Mouse (Mus musculus): Measurements from ENCODE around the gene Chd3. TPM values are rescaled to one million over a fixed set of nuclear protein-coding genes. Genes with fewer than 3 reads are reported as not detected.
"Not testable (repeated sequence)": the region's sequence is repeated elsewhere in the genome, so short reads cannot be mapped to it uniquely, and the experiment has no call there.

The Chd3 gene
- polyA plus RNA-seq, 1 experiment from 2014 or later, result 98.3 TPM

DNA sequence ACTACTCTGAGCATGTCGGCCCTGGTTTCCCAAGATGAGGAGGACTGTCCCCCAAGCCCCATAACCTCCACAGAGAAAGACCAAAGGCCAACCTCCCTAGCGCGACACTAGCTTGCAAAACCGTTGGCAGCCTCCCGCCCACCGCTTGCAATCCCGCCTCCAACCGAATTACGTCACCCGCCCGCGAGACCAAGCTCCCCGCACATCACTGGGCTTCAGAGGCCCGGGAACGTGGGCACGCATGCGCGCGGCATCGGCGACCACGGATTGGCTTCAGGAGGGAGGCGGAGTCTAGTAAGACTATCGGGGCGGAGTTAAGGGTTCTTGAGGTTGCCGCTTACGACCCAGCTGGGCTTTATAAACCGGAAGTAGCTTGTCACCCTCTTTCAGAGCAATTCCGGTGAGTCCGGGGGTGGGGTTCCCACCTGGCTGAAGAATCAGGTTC lies 45.5 kb downstream of the Chd3 start, which contains the start of the genes Cntrob and Trappc1:
Gene Cntrob, minus strand, starts transcription at position 109 of the 445 bp plus-strand sequence.
Gene Trappc1, plus strand, starts transcription at position 314 of the 445 bp plus-strand sequence.
- peaks cover 21% of the 10 kb centered on the region for H3K36me3 ChIP-seq (replicated peaks)
- H3K4me2 ChIP-seq, result peak within 1 kb of the TSS; percentile 79
- peak within 1 kb of the TSS; percentile 62 for H3K4me3 ChIP-seq (replicated peaks)
- peaks cover 51% of the 10 kb centered on the region for H3K4me1 ChIP-seq
- peak within 1 kb of the TSS; percentile 91 for H3K27ac ChIP-seq
- ATAC-seq (ENCODE audit: low FRiP score), result peak; percentile 96
- H3K9me3 ChIP-seq, result no peaks in the 10 kb centered on the region
- under 1% methylated on average over 30 of the region's 30 CpGs for WGBS
- peaks cover 24% of the 10 kb centered on the region for H3K27me3 ChIP-seq
- H3K9ac ChIP-seq, result peak within 1 kb of the TSS; percentile 85

DNA sequence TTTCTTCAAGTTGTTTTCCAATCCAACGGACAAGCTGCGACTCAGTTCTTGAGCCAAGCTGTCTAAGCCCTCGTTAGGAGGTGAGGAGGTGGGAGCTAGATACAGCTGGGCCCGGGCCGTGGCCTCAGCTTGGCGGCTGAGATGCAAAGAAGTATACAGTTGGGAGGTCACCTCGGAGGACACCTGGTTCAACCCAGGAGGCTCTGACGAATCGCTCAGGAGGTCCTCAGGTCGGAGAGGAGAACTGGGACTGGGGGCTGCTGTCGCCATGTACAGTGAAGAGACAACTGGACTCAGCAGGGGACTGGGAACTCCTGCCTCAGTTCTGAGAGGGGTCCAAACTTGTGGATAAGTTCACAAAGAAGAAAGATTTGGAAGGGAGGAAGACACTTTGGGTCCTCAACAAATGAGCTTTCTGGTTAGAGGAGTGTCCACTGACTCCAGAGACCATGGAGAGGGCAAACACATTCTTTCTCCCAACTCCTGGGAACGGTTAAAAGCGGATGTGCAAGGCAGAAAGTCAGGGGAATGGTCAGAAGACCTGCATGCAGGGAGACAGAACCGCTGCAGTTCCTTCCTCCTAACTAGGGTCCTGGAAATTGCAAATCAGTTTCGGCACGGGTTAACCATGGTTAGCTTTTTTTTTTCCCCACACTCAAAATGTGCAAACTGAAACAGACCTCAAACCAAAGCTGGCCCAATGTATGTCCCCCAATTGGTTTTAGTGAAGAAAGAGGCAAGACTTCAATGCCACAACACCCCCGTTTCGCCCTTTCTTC lies 46.3 kb downstream of the Chd3 start:
- Histone ChIP-seq H3K4me3 (replicated peaks) (peak overlapping the region; percentile 62), H3K9me3 (no peaks in the 10 kb centered on the region), H3K27ac (peak overlapping the region; percentile 91), H3K4me2 (peak overlapping the region; percentile 79), H3K4me1 (peaks cover 51% of the 10 kb centered on the region), H3K36me3 (replicated peaks) (peaks cover 28% of the 10 kb centered on the region), H3K27me3 (peaks cover 16% of the 10 kb centered on the region), H3K9ac (peak overlapping the region; percentile 85)
- 15% methylated on average over 18 of the region's 18 CpGs for WGBS
- ATAC-seq (ENCODE audit: low FRiP score), result no peak

GRCm38 (mm10) chr11:69322010-69322409 lies 47.2 kb downstream of the Chd3 start:
- Histone ChIP-seq H3K36me3 (replicated peaks) (peaks cover 36% of the 10 kb centered on the region), H3K9ac (peak overlapping the region; percentile 85), H3K4me2 (peak overlapping the region; percentile 79), H3K4me1 (peaks cover 48% of the 10 kb centered on the region), H3K27ac (0 out of 2 replicates have a peak overlapping the region, but pooled peaks have one; percentile 1), H3K27me3 (peaks cover 7% of the 10 kb centered on the region), H3K9me3 (no peaks in the 10 kb centered on the region), H3K4me3 (replicated peaks) (peak overlapping the region; percentile 62)
- ATAC-seq (ENCODE audit: low FRiP score), result no peak
- WGBS, result 59% methylated on average over 6 of the region's 6 CpGs

GRCm38 (mm10) chr11:69321580-69321979 lies 47.6 kb downstream of the Chd3 start:
- WGBS, result 96% methylated on average over 6 of the region's 6 CpGs
- ATAC-seq (ENCODE audit: low FRiP score), result no peak
- Histone ChIP-seq H3K4me2 (peak overlapping the region; percentile 79), H3K9ac (peak overlapping the region; percentile 85; the same call in 1 of the 2 replicates), H3K4me1 (peaks cover 43% of the 10 kb centered on the region), H3K27me3 (peaks cover 3% of the 10 kb centered on the region), H3K36me3 (replicated peaks) (peaks cover 36% of the 10 kb centered on the region), H3K9me3 (no peaks in the 10 kb centered on the region), H3K27ac (0 out of 2 replicates have a peak overlapping the region, but pooled peaks have one; percentile 1), H3K4me3 (replicated peaks) (no peak overlapping the region)

- not testable (repeated sequence) for H3K4me2 ChIP-seq; H3K9me3 ChIP-seq; ATAC-seq (ENCODE audit: low FRiP score); H3K9ac ChIP-seq; H3K4me3 ChIP-seq (replicated peaks); H3K27me3 ChIP-seq; H3K27ac ChIP-seq
- 92% methylated on average over 3 of the region's 3 CpGs for WGBS
- Histone ChIP-seq H3K4me1 (peaks cover 19% of the 10 kb centered on the region), H3K36me3 (replicated peaks) (peaks cover 65% of the 10 kb centered on the region)
These were observed 51.2 kb downstream of the Chd3 start for GRCm38 (mm10) chr11:69318000-69318399.

DNA sequence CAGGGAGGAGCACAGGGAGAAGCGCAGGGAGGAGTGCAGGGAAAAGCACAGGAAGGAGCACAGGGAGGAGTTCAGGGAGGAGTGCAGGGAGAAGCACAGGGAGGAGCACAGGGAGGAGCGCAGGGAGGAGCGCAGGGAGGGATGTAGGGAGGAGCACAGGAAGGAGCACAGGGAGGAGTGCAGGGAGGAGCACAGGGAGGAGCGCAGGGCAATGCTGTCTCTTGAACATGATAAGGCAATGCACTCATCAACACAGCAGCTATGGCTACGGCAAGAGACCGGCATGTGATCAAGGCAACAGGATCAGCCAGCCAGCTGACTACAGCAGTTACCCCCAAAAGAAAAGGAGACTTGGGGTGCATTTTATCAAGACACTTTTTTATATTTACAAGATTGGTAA lies 52.8 kb downstream of the Chd3 start:
- H3K9ac ChIP-seq, result no peak overlapping the region
- H3K27me3 ChIP-seq, result no peaks in the 10 kb centered on the region
- no peak overlapping the region for H3K27ac ChIP-seq
- WGBS, result 97% methylated on average over 6 of the region's 6 CpGs
- peaks cover 4% of the 10 kb centered on the region for H3K4me1 ChIP-seq
- H3K4me3 ChIP-seq (replicated peaks), result no peak overlapping the region
- H3K4me2 ChIP-seq, result no peak overlapping the region
- H3K36me3 ChIP-seq (replicated peaks), result peaks cover 76% of the 10 kb centered on the region
- H3K9me3 ChIP-seq, result no peaks in the 10 kb centered on the region
- no peak for ATAC-seq (ENCODE audit: low FRiP score)

DNA sequence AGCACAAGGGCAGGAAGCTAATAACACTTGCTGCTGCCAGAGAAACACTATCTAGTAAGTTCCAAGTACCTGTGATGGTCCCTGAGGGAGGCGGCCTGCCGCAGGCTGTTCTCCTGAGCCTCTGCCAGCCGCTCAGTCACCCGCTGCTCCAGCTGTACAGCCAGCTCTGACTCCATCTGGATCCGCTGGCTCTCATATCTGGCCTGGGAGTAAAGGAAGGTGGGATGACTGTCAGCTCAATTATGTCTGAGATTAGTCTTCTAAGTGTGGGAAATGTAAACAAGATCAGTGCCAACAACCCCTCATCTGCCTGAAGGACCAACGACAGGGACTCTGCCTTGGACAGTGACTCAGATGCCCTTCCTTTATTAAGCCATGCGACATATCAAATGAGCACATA lies 57.9 kb downstream of the Chd3 start:
- peaks cover 90% of the 10 kb centered on the region for H3K36me3 ChIP-seq (replicated peaks)
- WGBS, result 82% methylated on average over 7 of the region's 7 CpGs

GRCm38 (mm10) chr11:69306039-69306438 lies 63.2 kb downstream of the Chd3 start:
- Histone ChIP-seq H3K4me2 (no peak overlapping the region), H3K27me3 (no peaks in the 10 kb centered on the region), H3K9ac (no peak overlapping the region), H3K4me3 (replicated peaks) (no peak overlapping the region), H3K27ac (no peak overlapping the region), H3K4me1 (no peaks in the 10 kb centered on the region), H3K36me3 (replicated peaks) (peaks cover 96% of the 10 kb centered on the region), H3K9me3 (no peaks in the 10 kb centered on the region)
- 95% methylated on average over 2 of the region's 2 CpGs for WGBS
- ATAC-seq (ENCODE audit: low FRiP score), result no peak

More for the DNA sequence above, 57.9 kb downstream of the Chd3 start:
- no peaks in the 10 kb centered on the region for H3K4me1 ChIP-seq
- no peak overlapping the region for H3K27ac ChIP-seq
- H3K27me3 ChIP-seq, result no peaks in the 10 kb centered on the region
- no peak overlapping the region for H3K4me2 ChIP-seq
- H3K4me3 ChIP-seq (replicated peaks), result no peak overlapping the region
- no peaks in the 10 kb centered on the region for H3K9me3 ChIP-seq
- no peak for ATAC-seq (ENCODE audit: low FRiP score)
- H3K9ac ChIP-seq, result no peak overlapping the region

DNA sequence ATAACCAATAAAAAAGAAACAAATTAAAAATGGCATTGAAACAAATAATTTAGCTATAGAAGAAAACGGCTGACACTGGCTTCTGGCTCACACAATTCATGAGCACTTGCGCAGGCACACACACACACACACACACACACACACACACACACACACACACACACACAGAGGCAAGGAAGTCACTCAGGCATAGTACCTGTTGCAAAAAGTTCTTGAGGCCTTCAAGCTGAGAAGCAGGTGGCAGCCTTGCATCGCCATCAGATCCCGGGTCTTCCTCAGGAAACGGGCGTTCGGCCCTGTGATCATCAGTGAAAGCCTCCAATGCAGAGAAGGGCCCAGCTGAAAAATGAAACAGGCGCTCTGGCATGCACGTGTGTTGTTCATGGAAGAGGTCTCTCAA lies 63.9 kb downstream of the Chd3 start:
- Histone ChIP-seq H3K4me3 (replicated peaks) (no peak overlapping the region), H3K9ac (no peak overlapping the region), H3K4me1 (no peaks in the 10 kb centered on the region), H3K9me3 (no peaks in the 10 kb centered on the region), H3K36me3 (replicated peaks) (peaks cover 95% of the 10 kb centered on the region), H3K27ac (no peak overlapping the region), H3K27me3 (no peaks in the 10 kb centered on the region), H3K4me2 (no peak overlapping the region)
- no peak for ATAC-seq (ENCODE audit: low FRiP score)
- 91% methylated on average over 9 of the region's 9 CpGs for WGBS

DNA sequence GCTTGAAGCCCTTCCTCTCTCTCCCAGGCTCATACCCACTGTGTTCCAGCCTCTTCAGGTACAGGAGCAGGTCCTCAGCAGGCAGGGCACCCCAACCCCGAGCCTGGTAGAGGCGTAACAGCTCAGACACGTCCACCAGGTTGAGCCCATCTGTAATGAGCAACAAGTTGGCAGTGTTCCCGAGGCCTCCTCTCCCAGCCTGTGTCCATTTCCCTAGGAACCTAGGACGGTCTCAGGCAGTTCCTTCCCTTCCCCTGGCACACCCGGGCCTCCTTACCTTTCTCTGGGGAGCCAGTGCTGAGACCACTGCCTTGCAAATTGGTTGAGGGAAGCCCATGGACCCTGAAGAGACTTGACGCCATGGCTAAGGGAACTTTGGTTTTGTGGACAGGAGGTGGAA lies 66.4 kb downstream of the Chd3 start:
- no peaks in the 10 kb centered on the region for H3K27me3 ChIP-seq
- H3K9me3 ChIP-seq, result no peaks in the 10 kb centered on the region
- peaks cover 93% of the 10 kb centered on the region for H3K36me3 ChIP-seq (replicated peaks)
- H3K4me1 ChIP-seq, result no peaks in the 10 kb centered on the region; the same call in 1 of the 2 replicates
- H3K4me2 ChIP-seq, result no peak overlapping the region
- no peak for ATAC-seq (ENCODE audit: low FRiP score)
- no peak overlapping the region for H3K9ac ChIP-seq
- 92% methylated on average over 7 of the region's 7 CpGs for WGBS
- no peak overlapping the region for H3K27ac ChIP-seq
- no peak overlapping the region for H3K4me3 ChIP-seq (replicated peaks)

DNA sequence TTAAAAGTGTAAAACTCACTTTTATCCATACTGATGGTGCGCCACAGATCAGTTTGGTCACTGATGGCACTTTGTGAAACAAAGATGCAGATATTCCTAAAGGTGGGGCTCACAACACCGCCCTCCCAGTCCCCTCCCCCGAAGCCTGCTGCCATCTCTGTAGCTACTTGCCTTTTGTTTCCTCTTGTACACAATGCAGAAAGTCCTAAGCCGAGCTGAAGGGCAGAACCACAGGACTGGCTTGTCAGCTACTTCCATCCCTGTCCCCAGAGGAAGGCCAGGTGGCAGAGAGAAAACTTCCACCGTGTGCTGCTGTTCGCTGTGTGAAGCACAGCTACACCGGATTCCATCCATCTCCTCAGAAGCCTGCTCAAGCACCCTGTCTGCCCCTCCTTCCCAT lies 71.0 kb downstream of the Chd3 start:
- WGBS, result 74% methylated on average over 7 of the region's 7 CpGs
- no peak for ATAC-seq (ENCODE audit: low FRiP score)
- H3K36me3 ChIP-seq (replicated peaks), result peaks cover 61% of the 10 kb centered on the region

DNA sequence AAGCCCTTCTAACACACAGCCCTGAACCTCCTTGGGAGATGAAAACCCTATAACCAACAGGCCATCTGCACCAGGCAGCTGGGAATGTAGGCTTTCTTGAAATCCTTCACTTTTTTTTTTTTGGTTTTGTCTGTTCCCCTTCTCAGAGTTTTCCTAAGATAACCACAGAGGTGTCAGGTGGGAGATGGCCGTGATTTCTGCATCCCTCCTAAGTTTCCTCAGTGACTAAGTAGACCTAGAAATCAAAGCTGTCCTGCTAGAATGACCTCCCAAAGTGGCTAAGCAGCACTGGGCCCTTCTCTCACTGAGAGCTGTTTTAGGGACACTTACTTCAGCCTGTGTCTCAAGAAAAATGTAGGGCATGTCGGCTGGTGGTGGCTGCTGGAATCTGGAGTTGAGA lies 71.4 kb downstream of the Chd3 start:
- Histone ChIP-seq H3K4me3 (replicated peaks) (no peak overlapping the region), H3K9me3 (no peaks in the 10 kb centered on the region), H3K27ac (no peak overlapping the region), H3K9ac (no peak overlapping the region), H3K4me1 (no peaks in the 10 kb centered on the region; the same call in 1 of the 2 replicates), H3K27me3 (no peaks in the 10 kb centered on the region), H3K36me3 (replicated peaks) (peaks cover 57% of the 10 kb centered on the region), H3K4me2 (no peak overlapping the region)
- ATAC-seq (ENCODE audit: low FRiP score), result no peak
- WGBS, result 79% methylated on average over 2 of the region's 2 CpGs

More for the DNA sequence above, 71.0 kb downstream of the Chd3 start:
- H3K9me3 ChIP-seq, result no peaks in the 10 kb centered on the region
- H3K4me2 ChIP-seq, result no peak overlapping the region
- H3K4me1 ChIP-seq, result no peaks in the 10 kb centered on the region; the same call in 1 of the 2 replicates
- H3K27ac ChIP-seq, result no peak overlapping the region
- H3K9ac ChIP-seq, result no peak overlapping the region
- no peaks in the 10 kb centered on the region for H3K27me3 ChIP-seq
- H3K4me3 ChIP-seq (replicated peaks), result no peak overlapping the region

Measured in forebrain, embryonic 12.5 days (tissue).